In the genomic region with DNA sequence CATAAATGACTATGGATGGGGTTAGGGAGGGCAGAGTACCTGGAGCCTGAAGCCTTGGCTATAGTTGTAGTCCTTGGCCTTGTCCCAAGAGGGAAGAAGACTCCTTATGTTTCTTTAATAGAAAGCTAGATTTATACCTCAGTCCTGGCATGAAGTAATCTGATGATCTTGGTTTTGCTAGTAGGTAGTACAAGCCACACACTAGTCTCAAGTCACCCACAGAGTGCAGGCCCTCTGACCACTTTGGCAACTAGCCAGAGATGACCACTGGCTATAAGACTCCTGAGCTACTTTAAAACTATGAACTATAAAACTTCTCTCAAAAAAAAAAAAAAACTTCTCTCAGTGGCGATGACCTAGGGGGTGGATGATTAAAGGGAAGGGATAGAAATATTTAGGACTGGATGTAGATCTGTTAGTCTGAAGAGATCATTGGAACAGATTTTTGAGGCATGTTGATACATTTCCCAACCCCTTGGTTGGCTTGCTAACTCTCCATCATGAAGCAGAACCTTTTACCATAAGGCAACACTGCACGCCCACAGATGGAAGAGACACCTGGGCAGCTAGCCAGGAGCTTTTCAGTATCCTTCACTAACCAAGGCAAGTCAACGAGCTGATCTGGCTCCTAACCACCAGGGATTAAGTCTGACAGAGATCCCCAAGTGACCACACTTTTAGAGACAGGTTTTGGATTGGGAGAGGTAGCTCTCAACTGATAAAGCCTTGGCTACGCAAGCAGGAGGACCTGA, we compare ENCODE assay signal across 23 mouse cellular contexts. TPM values are rescaled to one million over a fixed set of nuclear protein-coding genes. Genes with fewer than 3 reads are reported as not detected.
DNase-seq lines count a peak whose midpoint lies in the region; ATAC-seq lines count a peak whose summit lies in the region.
"Had no signal": no experiment of that assay in that cellular context is flagged by ENCODE, and none has a peak within 500 bp of the region (broad histone marks: within the 10 kb centered on the region; RNA-seq: fewer than 3 reads in every experiment).

No protein-coding gene starts in this region.

- no peak overlapping the region for H3K9ac ChIP-seq in intestine, embryonic 16.5 days (ENCODE audit: low read depth, low read length)
- H3K9ac ChIP-seq: forebrain, embryonic 12.5 days; hindbrain, embryonic 12.5 days; limb, embryonic 13.5 days; liver, embryonic 14.5 days had no signal

- no peaks in the 10 kb centered on the region for H3K36me3 ChIP-seq in intestine, embryonic 16.5 days (ENCODE audit: control insufficient read depth, insufficient read depth, low read length)
- H3K36me3 ChIP-seq: embryonic facial prominence, embryonic 10.5 days; forebrain, embryonic 12.5 days; hindbrain, embryonic 12.5 days; limb, embryonic 13.5 days had no signal

- intact Hi-C loops in left cerebral cortex, postnatal 4 days (cut with DNase I), result no loop called here

- no peak overlapping the region for H3K4me2 ChIP-seq in intestine, embryonic 16.5 days (ENCODE audit: low read depth, low read length)
- H3K4me2 ChIP-seq: forebrain, embryonic 12.5 days; hindbrain, embryonic 12.5 days; limb, embryonic 13.5 days had no signal

- no peaks in the 10 kb centered on the region; the same call in 1 of the 2 replicates for H3K4me1 ChIP-seq in intestine, embryonic 16.5 days (ENCODE audit: control insufficient read depth, insufficient read depth, low read length)
- H3K4me1 ChIP-seq: embryonic facial prominence, embryonic 10.5 days; forebrain, embryonic 12.5 days; hindbrain, embryonic 12.5 days; limb, embryonic 13.5 days had no signal

- no peaks in the 10 kb centered on the region for H3K9me3 ChIP-seq in intestine, embryonic 16.5 days (ENCODE audit: control insufficient read depth, low read length)
- H3K9me3 ChIP-seq: embryonic facial prominence, embryonic 10.5 days; forebrain, embryonic 12.5 days; hindbrain, embryonic 12.5 days; limb, embryonic 13.5 days had no signal

- peak; percentile 40 for DNase-seq in left cerebral cortex, postnatal 4 days
- no peak for DNase-seq in left cerebral cortex, adult 9 months (ENCODE audit: low spot score in 2 of 2)
- peak; percentile 47 to 48 for DNase-seq in cerebellum, adult 18-20 months
- peak; percentile 86 to 87 for DNase-seq in cerebellum, postnatal 10 days
- DNase-seq in kidney, postnatal 14 days, result no peak
- no peak for DNase-seq in thymus, postnatal 14 days
- DNase-seq in lung, postnatal 25 days (ENCODE audit: low spot score), result no peak
- DNase-seq: adrenal gland, adult 8-10 months; gastrocnemius, postnatal 14 days; kidney, postnatal 4 days; right cerebral cortex, postnatal 14 days; thymus, adult 2 months had no signal

- peak overlapping the region; percentile 80 for H3K27ac ChIP-seq in intestine, embryonic 16.5 days (ENCODE audit: low read length)
- H3K27ac ChIP-seq: embryonic facial prominence, embryonic 10.5 days; forebrain, embryonic 12.5 days; hindbrain, embryonic 12.5 days; limb, embryonic 13.5 days; liver, embryonic 14.5 days had no signal

- H3K4me3 ChIP-seq in intestine, embryonic 16.5 days (ENCODE audit: low read length), result no peak overlapping the region
- H3K4me3 ChIP-seq: embryonic facial prominence, embryonic 10.5 days; forebrain, embryonic 12.5 days; hindbrain, embryonic 12.5 days; limb, embryonic 13.5 days had no signal

- H3K27me3 ChIP-seq in intestine, embryonic 16.5 days (replicated peaks; ENCODE audit: control insufficient read depth, insufficient read depth, low read length), result no peaks in the 10 kb centered on the region
- H3K27me3 ChIP-seq: forebrain, embryonic 12.5 days; hindbrain, embryonic 12.5 days; limb, embryonic 13.5 days had no signal

- 86% methylated on average over 4 of the region's 4 CpGs for WGBS in intestine, embryonic 16.5 days

- ATAC-seq in intestine, embryonic 16.5 days, result no peak
- ATAC-seq: inflammation-experienced regulatory T-cells, adult 6 months; lung, postnatal 0 days; midbrain, embryonic 16.5 days had no signal

RNA-seq across cellular contexts. Expression of gene Slc9a3, which starts 18.2 kb away (rescaled TPM):
- 1 to 10 TPM in 1 of 2 experiments, under 1 TPM in 1; 0.42 to 1.2 TPM for total RNA-seq in left cerebral cortex, postnatal 4 days (2021)
- polyA plus RNA-seq in intestine, embryonic 16.5 days (2015; fragmentation: Nextera tagmentation; extraction: Ambion mirVana), result 8.5 and 10.3 TPM in 2 replicates
- total RNA-seq: megakaryocyte progenitor cell, adult 5-6 weeks; neutrophil, adult 5-6 weeks had no signal
- polyA plus RNA-seq: forebrain, embryonic 12.5 days; hindbrain, embryonic 12.5 days; limb, embryonic 13.5 days; liver, embryonic 14.5 days; lung, postnatal 0 days had no signal

RNA-seq across cellular contexts. Expression of gene Cep72, which starts 40.9 kb away (rescaled TPM):
- 1 to 10 TPM; 4.1 to 4.4 TPM for total RNA-seq in left cerebral cortex, postnatal 4 days (2021)
- 9.9 and 12.7 TPM in 2 replicates for polyA plus RNA-seq in intestine, embryonic 16.5 days (2015; fragmentation: Nextera tagmentation; extraction: Ambion mirVana)

Comparison
In these comparisons a context has a peak if more than half of its experiments do, and no peak if none do; other contexts are left out.
1. DNase-seq: peak in left cerebral cortex, postnatal 4 days (single experiment), cerebellum, adult 18-20 months (2 of 2) and cerebellum, postnatal 10 days (2 of 2); none in left cerebral cortex, adult 9 months (0 of 2), kidney, postnatal 14 days (single experiment), thymus, postnatal 14 days (single experiment) and lung, postnatal 25 days (single experiment).